Mouse (Mus musculus): ENCODE measurements around the gene Trp53tg5. TPM values are rescaled to one million over a fixed set of nuclear protein-coding genes. Genes with fewer than 3 reads are reported as not detected.

Trp53tg5 gene
- polyA plus RNA-seq, 1 experiment, result not detected

GRCm38 (mm10) chr2:164426121-164426520, 47.4 kb downstream of the Trp53tg5 start:
- TF ChIP-seq GATA1 (IDR thresholded peaks at IDR 0.05; ENCODE audit: borderline replicate concordance, low read length) (no peak), FLI1 (IDR thresholded peaks at IDR 0.05; ENCODE audit: low read length) (no peak)
- H3K9me3 ChIP-seq, result no peaks in the 10 kb centered on the region
- peaks cover 76% of the 10 kb centered on the region for H3K27me3 ChIP-seq (replicated peaks)
- H3K4me1 ChIP-seq, result 0 out of 2 replicates have a peak, but pooled peaks cover 3% of the 10 kb centered on the region
- no peak overlapping the region for H3K4me3 ChIP-seq (replicated peaks)
- no peaks in the 10 kb centered on the region for H3K36me3 ChIP-seq (replicated peaks; ENCODE audit: low read length)

- H3K36me3 ChIP-seq (replicated peaks; ENCODE audit: low read length), result no peaks in the 10 kb centered on the region
- H3K27me3 ChIP-seq (replicated peaks), result peaks cover 68% of the 10 kb centered on the region
- H3K4me1 ChIP-seq, result no peaks in the 10 kb centered on the region
- no peak overlapping the region for H3K4me3 ChIP-seq (replicated peaks)
- TF ChIP-seq FLI1 (IDR thresholded peaks at IDR 0.05; ENCODE audit: low read length) (no peak), GATA1 (IDR thresholded peaks at IDR 0.05; ENCODE audit: borderline replicate concordance, low read length) (no peak)
- no peaks in the 10 kb centered on the region for H3K9me3 ChIP-seq
Measured at GRCm38 (mm10) chr2:164425401-164425800, 48.1 kb downstream of the Trp53tg5 start.

GRCm38 (mm10) chr2:164424406-164424805, 49.1 kb downstream of the Trp53tg5 start:
- Histone ChIP-seq H3K4me3 (replicated peaks) (no peak overlapping the region), H3K27me3 (replicated peaks) (peaks cover 66% of the 10 kb centered on the region), H3K9me3 (no peaks in the 10 kb centered on the region), H3K36me3 (replicated peaks; ENCODE audit: low read length) (no peaks in the 10 kb centered on the region), H3K4me1 (no peaks in the 10 kb centered on the region)
- no peak for TF ChIP-seq GATA1 (IDR thresholded peaks at IDR 0.05; ENCODE audit: borderline replicate concordance, low read length)

GRCm38 (mm10) chr2:164423464-164423863, 50.1 kb downstream of the Trp53tg5 start:
- no peaks in the 10 kb centered on the region for H3K4me1 ChIP-seq
- TF ChIP-seq GATA1 (IDR thresholded peaks at IDR 0.05; ENCODE audit: borderline replicate concordance, low read length), result no peak
- TF ChIP-seq FLI1 (IDR thresholded peaks at IDR 0.05; ENCODE audit: low read length), result no peak
- H3K4me3 ChIP-seq (replicated peaks), result no peak overlapping the region

GRCm38 (mm10) chr2:164422675-164423393, 50.7 kb downstream of the Trp53tg5 start:
- Histone ChIP-seq H3K36me3 (replicated peaks; ENCODE audit: low read length) (no peaks in the 10 kb centered on the region), H3K4me3 (replicated peaks) (no peak overlapping the region), H3K9me3 (no peaks in the 10 kb centered on the region), H3K27me3 (replicated peaks) (peaks cover 62% of the 10 kb centered on the region), H3K4me1 (no peaks in the 10 kb centered on the region)
- TF ChIP-seq FLI1 (IDR thresholded peaks at IDR 0.05; ENCODE audit: low read length), result no peak
- TF ChIP-seq GATA1 (IDR thresholded peaks at IDR 0.05; ENCODE audit: borderline replicate concordance, low read length), result no peak

More at GRCm38 (mm10) chr2:164423464-164423863, 50.1 kb downstream of the Trp53tg5 start:
- Histone ChIP-seq H3K36me3 (replicated peaks; ENCODE audit: low read length) (no peaks in the 10 kb centered on the region), H3K9me3 (no peaks in the 10 kb centered on the region), H3K27me3 (replicated peaks) (peaks cover 65% of the 10 kb centered on the region)

- no peak overlapping the region for H3K4me3 ChIP-seq (replicated peaks)
- H3K27me3 ChIP-seq (replicated peaks), result peaks cover 57% of the 10 kb centered on the region
- no peaks in the 10 kb centered on the region for H3K36me3 ChIP-seq (replicated peaks; ENCODE audit: low read length)
- H3K9me3 ChIP-seq, result no peaks in the 10 kb centered on the region
- TF ChIP-seq FLI1 (IDR thresholded peaks at IDR 0.05; ENCODE audit: low read length), result no peak
- no peak for TF ChIP-seq GATA1 (IDR thresholded peaks at IDR 0.05; ENCODE audit: borderline replicate concordance, low read length)
- H3K4me1 ChIP-seq, result no peaks in the 10 kb centered on the region
Measured at GRCm38 (mm10) chr2:164421979-164422378, 51.5 kb downstream of the Trp53tg5 start.

GRCm38 (mm10) chr2:164421306-164421705, 52.2 kb downstream of the Trp53tg5 start:
- H3K9me3 ChIP-seq, result no peaks in the 10 kb centered on the region
- H3K27me3 ChIP-seq (replicated peaks), result peaks cover 54% of the 10 kb centered on the region
- H3K4me1 ChIP-seq, result no peaks in the 10 kb centered on the region
- no peak overlapping the region for H3K4me3 ChIP-seq (replicated peaks)
- no peaks in the 10 kb centered on the region for H3K36me3 ChIP-seq (replicated peaks; ENCODE audit: low read length)
- TF ChIP-seq FLI1 (IDR thresholded peaks at IDR 0.05; ENCODE audit: low read length), result no peak
- TF ChIP-seq GATA1 (IDR thresholded peaks at IDR 0.05; ENCODE audit: borderline replicate concordance, low read length), result no peak

Other genes starting within 250 kb of the Trp53tg5 start
- not detected in 2 replicates for gene Svs2, start 235.3 kb downstream of the Trp53tg5 start, polyA plus RNA-seq (2012; ENCODE audit: insufficient read depth, low replicate concordance)
- gene Svs3b, start 217.1 kb downstream of the Trp53tg5 start, polyA plus RNA-seq (2012; ENCODE audit: insufficient read depth, low replicate concordance), result not detected in 2 replicates
- gene Svs4, start 195.3 kb downstream of the Trp53tg5 start, polyA plus RNA-seq (2012; ENCODE audit: insufficient read depth, low replicate concordance), result not detected in 2 replicates
- gene Svs3a, start 184.5 kb downstream of the Trp53tg5 start, polyA plus RNA-seq (2012; ENCODE audit: insufficient read depth, low replicate concordance), result not detected in 2 replicates
- gene Svs6, start 157.0 kb downstream of the Trp53tg5 start, polyA plus RNA-seq (2012; ENCODE audit: insufficient read depth, low replicate concordance), result not detected in 2 replicates
- gene Svs5, start 141.0 kb downstream of the Trp53tg5 start, polyA plus RNA-seq (2012; ENCODE audit: insufficient read depth, low replicate concordance), result not detected in 2 replicates
- 10.8 and 19.1 TPM in 2 replicates for gene Slpi, start 84.6 kb downstream of the Trp53tg5 start, polyA plus RNA-seq (2012; ENCODE audit: insufficient read depth, low replicate concordance)
- 0.18 TPM in 1 of 2 replicates, not detected in the other for gene Rbpjl, start 70.6 kb downstream of the Trp53tg5 start, polyA plus RNA-seq (2012; ENCODE audit: insufficient read depth, low replicate concordance)
- not detected in 2 replicates for gene Matn4, start 68.6 kb downstream of the Trp53tg5 start, polyA plus RNA-seq (2012; ENCODE audit: insufficient read depth, low replicate concordance)
- 0.78 and 6.1 TPM in 2 replicates for gene Sdc4, start 29.8 kb downstream of the Trp53tg5 start, polyA plus RNA-seq (2012; ENCODE audit: insufficient read depth, low replicate concordance)
- 63.1 and 105 TPM in 2 replicates for gene Sys1, start 16.8 kb downstream of the Trp53tg5 start, polyA plus RNA-seq (2012; ENCODE audit: insufficient read depth, low replicate concordance)
- gene Gm20458, start 12.8 kb downstream of the Trp53tg5 start, polyA plus RNA-seq (2012; ENCODE audit: insufficient read depth, low replicate concordance), result 2.4 TPM in 1 of 2 replicates, not detected in the other
- 1.7 and 4.2 TPM in 2 replicates for gene Dbndd2, start 12.4 kb upstream of the Trp53tg5 start, polyA plus RNA-seq (2012; ENCODE audit: insufficient read depth, low replicate concordance)
- gene Pigt, start 23.8 kb upstream of the Trp53tg5 start, polyA plus RNA-seq (2012; ENCODE audit: insufficient read depth, low replicate concordance), result 103 and 177 TPM in 2 replicates
- 0.48 TPM in 1 of 2 replicates, not detected in the other for gene Wfdc2, start 88.7 kb upstream of the Trp53tg5 start, polyA plus RNA-seq (2012; ENCODE audit: insufficient read depth, low replicate concordance)
- gene Spint3, start 99.7 kb upstream of the Trp53tg5 start, polyA plus RNA-seq (2012; ENCODE audit: insufficient read depth, low replicate concordance), result not detected in 2 replicates
- gene Wfdc6a, start 111.7 kb upstream of the Trp53tg5 start, polyA plus RNA-seq (2012; ENCODE audit: insufficient read depth, low replicate concordance), result not detected in 2 replicates
- gene Eppin, start 119.9 kb upstream of the Trp53tg5 start, polyA plus RNA-seq (2012; ENCODE audit: insufficient read depth, low replicate concordance), result not detected in 2 replicates
- not detected in 2 replicates for gene Wfdc6b, start 139.8 kb upstream of the Trp53tg5 start, polyA plus RNA-seq (2012; ENCODE audit: insufficient read depth, low replicate concordance)
- gene Wfdc8, start 139.9 kb upstream of the Trp53tg5 start, polyA plus RNA-seq (2012; ENCODE audit: insufficient read depth, low replicate concordance), result 0.68 TPM in 1 of 2 replicates, not detected in the other
- not detected in 2 replicates for gene Wfdc16, start 165.1 kb upstream of the Trp53tg5 start, polyA plus RNA-seq (2012; ENCODE audit: insufficient read depth, low replicate concordance)
- gene Wfdc10, start 182.3 kb upstream of the Trp53tg5 start, polyA plus RNA-seq (2012; ENCODE audit: insufficient read depth, low replicate concordance), result not detected in 2 replicates
- gene Wfdc9, start 182.9 kb upstream of the Trp53tg5 start, polyA plus RNA-seq (2012; ENCODE audit: insufficient read depth, low replicate concordance), result not detected in 2 replicates
- gene Wfdc11, start 200.4 kb upstream of the Trp53tg5 start, polyA plus RNA-seq (2012; ENCODE audit: insufficient read depth, low replicate concordance), result not detected in 2 replicates
- gene Wfdc13, start 211.4 kb upstream of the Trp53tg5 start, polyA plus RNA-seq (2012; ENCODE audit: insufficient read depth, low replicate concordance), result not detected in 2 replicates
- not detected in 2 replicates for gene Spint4, start 224.8 kb upstream of the Trp53tg5 start, polyA plus RNA-seq (2012; ENCODE audit: insufficient read depth, low replicate concordance)
- gene Spint5, start 241.6 kb upstream of the Trp53tg5 start, polyA plus RNA-seq (2012; ENCODE audit: insufficient read depth, low replicate concordance), result not detected in 2 replicates

Data from megakaryocyte, embryonic 14.5 days (primary cell).